Mouse (Mus musculus): ENCODE data around the gene Faim2. TPM values are rescaled to one million over a fixed set of nuclear protein-coding genes. Genes with fewer than 3 reads are reported as not detected.

Faim2 gene
- 9.5 and 12.1 TPM in 2 replicates for polyA plus RNA-seq (2015; fragmentation: Nextera tagmentation; extraction: Ambion mirVana)

DNA sequence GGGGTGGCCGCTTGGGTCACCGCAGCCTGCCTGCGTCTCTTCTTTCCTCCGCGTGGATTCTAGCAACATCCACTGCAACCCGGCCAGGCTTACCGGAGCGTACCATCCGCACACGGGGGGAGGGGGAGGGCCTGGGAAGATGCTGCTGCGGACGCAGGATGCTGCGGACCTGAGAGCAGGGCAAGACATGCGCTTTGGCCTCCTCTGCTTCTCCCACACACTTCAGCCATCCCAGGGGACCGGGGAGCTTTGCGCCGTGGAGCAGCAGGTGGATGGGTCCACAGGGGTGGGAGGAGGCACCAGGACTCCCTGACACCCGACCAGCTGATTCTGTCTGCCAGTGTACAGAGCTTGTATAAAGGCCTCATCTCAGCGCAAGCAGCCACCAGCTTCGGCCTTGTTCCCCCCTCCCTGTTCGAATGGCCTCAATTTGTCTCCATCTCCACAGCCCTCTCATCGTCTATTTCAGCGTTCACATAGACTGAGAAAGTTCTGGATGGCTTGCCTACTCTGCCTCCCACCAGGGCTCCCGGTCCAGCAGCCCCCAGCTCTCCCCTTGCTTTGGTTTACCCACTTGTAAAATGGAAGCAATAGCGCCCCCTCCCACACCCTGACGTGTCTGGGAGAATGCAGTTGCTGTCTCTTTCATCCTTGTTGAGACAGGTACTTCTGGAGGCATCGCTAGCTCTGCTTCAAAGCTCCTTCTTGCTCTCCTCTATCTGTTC lies at the start of gene Faim2:
Gene Faim2 (minus strand): TSS at position 537 of the 725 bp plus-strand sequence.
- peaks cover 15% of the 10 kb centered on the region; the same call in 1 of the 2 replicates for H3K27me3 ChIP-seq
- no peaks in the 10 kb centered on the region for H3K36me3 ChIP-seq
- 9% methylated on average over 26 of the region's 27 CpGs for WGBS
- ATAC-seq: peak; percentile 82
- H3K27ac ChIP-seq: peak within 1 kb of the TSS; percentile 54; the same call in 1 of the 2 replicates
- peak within 1 kb of the TSS; percentile 58 for H3K9ac ChIP-seq (replicated peaks)
- H3K4me3 ChIP-seq (replicated peaks): peak within 1 kb of the TSS; percentile 36
- peaks cover 24% of the 10 kb centered on the region for H3K4me1 ChIP-seq (replicated peaks)
- H3K4me2 ChIP-seq (replicated peaks): peak within 1 kb of the TSS; percentile 63
- no peaks in the 10 kb centered on the region for H3K9me3 ChIP-seq

DNA sequence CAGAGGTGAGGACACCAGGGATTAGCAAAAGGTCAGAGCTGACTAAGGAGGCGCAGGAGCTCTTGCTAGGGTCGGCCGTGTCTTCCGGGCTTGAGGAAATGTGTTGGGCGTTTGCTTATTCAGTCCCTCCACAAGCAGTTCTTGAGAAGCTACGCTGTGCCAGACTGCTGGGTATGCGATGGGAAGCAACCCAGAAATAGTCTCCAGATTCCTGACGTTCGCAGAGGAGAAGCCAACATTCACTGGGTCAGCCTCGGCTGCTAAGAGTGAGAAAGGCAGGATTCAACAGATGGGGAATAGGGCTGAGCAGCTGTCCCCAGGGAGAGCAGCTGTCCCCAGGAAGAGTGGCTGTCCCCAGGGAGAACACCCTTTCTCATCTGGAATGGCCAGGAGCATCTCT lies 41.2 kb upstream of the Faim2 start:
- 89% methylated on average over 10 of the region's 10 CpGs for WGBS
- Histone ChIP-seq H3K4me2 (replicated peaks) (no peak overlapping the region), H3K4me3 (replicated peaks) (no peak overlapping the region), H3K36me3 (no peaks in the 10 kb centered on the region), H3K9ac (replicated peaks) (no peak overlapping the region), H3K4me1 (replicated peaks) (0 out of 2 replicates have a peak, but pooled peaks cover 6% of the 10 kb centered on the region), H3K27ac (no peak overlapping the region), H3K27me3 (no peaks in the 10 kb centered on the region), H3K9me3 (no peaks in the 10 kb centered on the region)
- no peak for ATAC-seq

- Histone ChIP-seq H3K27ac (no peak overlapping the region), H3K9ac (replicated peaks) (no peak overlapping the region), H3K9me3 (no peaks in the 10 kb centered on the region), H3K4me3 (replicated peaks) (no peak overlapping the region), H3K27me3 (no peaks in the 10 kb centered on the region), H3K36me3 (no peaks in the 10 kb centered on the region), H3K4me1 (replicated peaks) (0 out of 2 replicates have a peak, but pooled peaks cover 6% of the 10 kb centered on the region), H3K4me2 (replicated peaks) (no peak overlapping the region)
- no peak for ATAC-seq
- whole genome bisulfite sequencing: 61% methylated on average over 6 of the region's 6 CpGs
Observed at GRCm38 (mm10) chr15:99568682-99569081, 40.7 kb upstream of the Faim2 start.

GRCm38 (mm10) chr15:99567371-99567770 lies 39.4 kb upstream of the Faim2 start:
- Histone ChIP-seq H3K4me2 (replicated peaks) (no peak overlapping the region), H3K9ac (replicated peaks) (no peak overlapping the region), H3K36me3 (no peaks in the 10 kb centered on the region), H3K9me3 (no peaks in the 10 kb centered on the region), H3K4me3 (replicated peaks) (no peak overlapping the region), H3K27ac (no peak overlapping the region), H3K27me3 (0 out of 2 replicates have a peak, but pooled peaks cover under 1% of the 10 kb centered on the region), H3K4me1 (replicated peaks) (0 out of 2 replicates have a peak, but pooled peaks cover 6% of the 10 kb centered on the region)
- no peak for ATAC-seq
- WGBS: 76% methylated on average over 4 of the region's 4 CpGs

DNA sequence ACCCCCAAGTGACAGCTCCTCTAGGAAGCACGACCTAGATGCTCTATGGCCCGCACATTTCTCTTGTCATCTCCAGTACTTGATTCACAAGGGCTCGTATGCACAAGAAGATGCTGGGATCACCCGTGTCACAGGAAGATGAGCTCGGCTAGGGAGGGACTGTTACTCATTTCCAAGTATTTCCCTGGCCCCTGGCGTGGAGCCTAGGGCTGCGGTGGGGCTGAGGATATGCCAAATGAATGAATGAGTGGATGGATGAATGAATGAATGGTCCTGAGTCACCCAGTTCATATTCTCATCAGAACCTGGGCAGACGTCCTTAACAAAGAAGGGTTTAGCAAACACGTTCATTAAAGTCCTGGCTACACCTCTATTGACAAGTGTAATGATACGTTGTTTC lies 32.3 kb upstream of the Faim2 start:
- H3K27ac ChIP-seq: no peak overlapping the region
- H3K36me3 ChIP-seq: no peaks in the 10 kb centered on the region
- H3K4me2 ChIP-seq (replicated peaks): no peak overlapping the region
- no peak overlapping the region for H3K9ac ChIP-seq (replicated peaks)
- H3K27me3 ChIP-seq: 0 out of 2 replicates have a peak, but pooled peaks cover 8% of the 10 kb centered on the region
- WGBS: 69% methylated on average over 10 of the region's 10 CpGs
- H3K4me3 ChIP-seq (replicated peaks): no peak overlapping the region
- H3K4me1 ChIP-seq (replicated peaks): no peaks in the 10 kb centered on the region
- no peak for ATAC-seq
- H3K9me3 ChIP-seq: no peaks in the 10 kb centered on the region

GRCm38 (mm10) chr15:99558947-99559346 lies 31.0 kb upstream of the Faim2 start:
- no peaks in the 10 kb centered on the region for H3K9me3 ChIP-seq
- H3K4me1 ChIP-seq (replicated peaks): no peaks in the 10 kb centered on the region
- H3K4me2 ChIP-seq (replicated peaks): no peak overlapping the region
- no peak overlapping the region for H3K9ac ChIP-seq (replicated peaks)
- ATAC-seq: no peak
- no peaks in the 10 kb centered on the region for H3K36me3 ChIP-seq
- no peak overlapping the region for H3K27ac ChIP-seq
- WGBS: 86% methylated on average over 1 of the region's 1 CpGs
- 0 out of 2 replicates have a peak, but pooled peaks cover 8% of the 10 kb centered on the region for H3K27me3 ChIP-seq
- H3K4me3 ChIP-seq (replicated peaks): no peak overlapping the region

DNA sequence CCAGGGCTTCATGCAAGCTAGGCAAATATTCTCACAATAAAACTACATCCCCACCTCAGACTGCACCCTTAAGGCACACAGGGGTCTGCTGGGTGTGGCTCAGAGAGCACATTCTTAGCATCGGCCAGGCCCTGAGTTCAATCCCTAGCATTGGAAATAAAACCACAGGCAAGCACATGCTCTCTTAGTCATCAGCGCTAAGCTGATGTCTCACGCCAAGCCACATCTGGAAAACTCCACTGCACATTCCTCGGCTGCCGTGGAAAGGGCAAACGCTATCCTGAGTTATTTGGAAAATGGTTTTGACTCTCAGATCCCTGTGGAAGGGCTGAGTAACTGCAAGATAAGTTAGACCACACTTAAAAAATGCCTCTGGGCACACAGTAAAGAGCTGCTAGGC lies 25.8 kb upstream of the Faim2 start:
- Histone ChIP-seq H3K36me3 (no peaks in the 10 kb centered on the region), H3K27me3 (0 out of 2 replicates have a peak, but pooled peaks cover 5% of the 10 kb centered on the region), H3K9me3 (no peaks in the 10 kb centered on the region), H3K9ac (replicated peaks) (no peak overlapping the region), H3K4me1 (replicated peaks) (no peaks in the 10 kb centered on the region), H3K4me2 (replicated peaks) (no peak overlapping the region), H3K27ac (no peak overlapping the region), H3K4me3 (replicated peaks) (no peak overlapping the region)
- 88% methylated on average over 6 of the region's 6 CpGs for WGBS
- no peak for ATAC-seq

DNA sequence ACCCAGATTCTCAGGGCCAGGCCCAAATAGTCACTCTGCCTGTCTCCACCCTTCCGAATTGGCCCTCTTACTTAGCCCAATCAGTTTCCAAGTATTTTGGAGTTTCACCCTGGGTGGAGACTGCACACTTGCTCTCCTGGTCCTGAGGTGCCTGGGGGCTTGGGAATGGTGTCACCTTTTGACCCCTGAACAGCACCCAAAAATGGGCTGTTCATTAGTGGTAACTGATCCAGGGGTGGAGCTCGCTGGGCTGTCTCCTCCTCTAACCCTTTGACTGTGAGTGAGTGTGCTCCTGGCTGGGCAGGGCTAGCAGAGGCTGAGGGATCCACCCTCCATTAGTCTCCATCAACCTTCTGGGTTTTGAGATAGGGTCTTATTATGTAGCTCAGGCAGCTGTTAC lies 21.9 kb upstream of the Faim2 start:
- H3K9ac ChIP-seq (replicated peaks): no peak overlapping the region
- H3K36me3 ChIP-seq: no peaks in the 10 kb centered on the region
- no peaks in the 10 kb centered on the region for H3K9me3 ChIP-seq
- H3K27me3 ChIP-seq: no peaks in the 10 kb centered on the region
- no peak overlapping the region for H3K4me2 ChIP-seq (replicated peaks)
- H3K4me3 ChIP-seq (replicated peaks): no peak overlapping the region
- H3K4me1 ChIP-seq (replicated peaks): 0 out of 2 replicates have a peak, but pooled peaks cover 4% of the 10 kb centered on the region
- no peak overlapping the region for H3K27ac ChIP-seq
- WGBS: 63% methylated on average over 2 of the region's 2 CpGs
- ATAC-seq: no peak

GRCm38 (mm10) chr15:99547732-99548131 lies 19.8 kb upstream of the Faim2 start:
- Histone ChIP-seq H3K4me3 (replicated peaks) (no peak overlapping the region), H3K36me3 (no peaks in the 10 kb centered on the region), H3K27me3 (no peaks in the 10 kb centered on the region; the same call in 1 of the 2 replicates), H3K4me2 (replicated peaks) (no peak overlapping the region), H3K9me3 (no peaks in the 10 kb centered on the region), H3K27ac (no peak overlapping the region), H3K9ac (replicated peaks) (no peak overlapping the region), H3K4me1 (replicated peaks) (0 out of 2 replicates have a peak, but pooled peaks cover 4% of the 10 kb centered on the region)
- 86% methylated on average over 6 of the region's 6 CpGs for WGBS
- no peak for ATAC-seq

DNA sequence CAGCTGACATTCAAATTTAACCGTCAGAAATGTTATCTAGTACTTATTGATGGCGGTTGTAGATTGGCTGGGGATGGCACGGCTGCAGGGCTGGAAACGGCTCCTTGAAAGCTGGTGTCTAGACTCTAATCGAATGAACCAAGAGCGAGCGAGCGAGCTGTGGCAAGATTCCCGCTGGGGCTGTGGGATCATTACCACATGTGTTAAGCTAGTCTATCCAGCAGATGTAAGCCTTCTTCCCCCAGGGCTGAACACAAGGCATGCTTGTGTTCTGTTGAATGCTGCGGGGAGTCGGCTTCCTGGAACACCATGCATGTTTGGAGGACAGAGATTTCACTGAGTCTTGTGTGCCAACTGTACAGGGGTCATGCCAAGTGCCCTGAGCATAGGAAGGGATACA lies 18.6 kb upstream of the Faim2 start:
- no peak overlapping the region for H3K9ac ChIP-seq (replicated peaks)
- no peaks in the 10 kb centered on the region for H3K36me3 ChIP-seq
- ATAC-seq: no peak
- no peaks in the 10 kb centered on the region; the same call in 1 of the 2 replicates for H3K27me3 ChIP-seq
- H3K27ac ChIP-seq: no peak overlapping the region
- no peak overlapping the region for H3K4me2 ChIP-seq (replicated peaks)
- WGBS: 74% methylated on average over 11 of the region's 11 CpGs
- no peaks in the 10 kb centered on the region for H3K9me3 ChIP-seq
- H3K4me1 ChIP-seq (replicated peaks): 0 out of 2 replicates have a peak, but pooled peaks cover 4% of the 10 kb centered on the region
- H3K4me3 ChIP-seq (replicated peaks): no peak overlapping the region

GRCm38 (mm10) chr15:99544047-99544446 lies 16.1 kb upstream of the Faim2 start:
- H3K36me3 ChIP-seq: no peaks in the 10 kb centered on the region
- no peak overlapping the region for H3K4me3 ChIP-seq (replicated peaks)
- 0 out of 2 replicates have a peak, but pooled peaks cover 4% of the 10 kb centered on the region for H3K4me1 ChIP-seq (replicated peaks)
- no peaks in the 10 kb centered on the region; the same call in 1 of the 2 replicates for H3K27me3 ChIP-seq
- H3K9ac ChIP-seq (replicated peaks): no peak overlapping the region
- H3K9me3 ChIP-seq: no peaks in the 10 kb centered on the region
- ATAC-seq: no peak
- 83% methylated on average over 7 of the region's 7 CpGs for WGBS
- no peak overlapping the region for H3K4me2 ChIP-seq (replicated peaks)
- no peak overlapping the region for H3K27ac ChIP-seq

GRCm38 (mm10) chr15:99539891-99540290 lies 11.9 kb upstream of the Faim2 start:
- no peak for ATAC-seq

More at GRCm38 (mm10) chr15:99539891-99540290, 11.9 kb upstream of the Faim2 start:
- Histone ChIP-seq H3K9ac (replicated peaks) (no peak overlapping the region), H3K36me3 (no peaks in the 10 kb centered on the region), H3K4me1 (replicated peaks) (peaks cover 15% of the 10 kb centered on the region), H3K9me3 (no peaks in the 10 kb centered on the region), H3K4me2 (replicated peaks) (no peak overlapping the region), H3K27ac (no peak overlapping the region), H3K4me3 (replicated peaks) (no peak overlapping the region), H3K27me3 (peaks cover 4% of the 10 kb centered on the region; the same call in 1 of the 2 replicates)
- WGBS: 86% methylated on average over 8 of the region's 8 CpGs
